Mouse (Mus musculus) embryo, embryonic 11.5 days (tissue): ENCODE measurements around the gene Aldoc.
"Not testable (repeated sequence)": the region's sequence is repeated elsewhere in the genome, so short reads cannot be mapped to it uniquely, and the experiment has no call there.

Source experiments
- DNase-seq: peaks from one replicate; pipeline ENCODE4 v3.0.0-alpha.2; 2012; ENCODE audit warnings: low read depth, low spot score

The Aldoc gene

DNA sequence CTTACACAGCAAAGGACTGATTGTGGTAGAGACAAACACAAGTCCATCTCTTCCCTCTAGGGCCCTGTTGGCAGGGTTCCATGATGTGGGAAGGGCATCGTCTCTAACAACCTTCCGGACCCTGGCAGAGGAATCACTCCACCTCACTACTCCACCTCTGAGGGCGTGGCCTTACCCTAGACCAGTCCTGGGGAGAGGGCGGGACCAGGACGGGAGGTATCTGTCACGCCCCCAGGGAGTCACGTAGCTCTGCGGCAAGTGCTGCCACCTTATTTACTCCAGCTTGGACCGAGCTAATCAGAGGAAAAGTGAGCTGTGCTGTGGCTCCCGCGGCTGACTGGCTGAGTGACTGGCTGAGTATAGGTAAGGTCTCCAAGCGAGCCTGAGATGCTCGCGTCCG lies at the start of gene Aldoc:
Gene Aldoc, plus strand, starts transcription at position 109 of the 400 bp plus-strand sequence.
- DNase-seq: peak; percentile 57

DNA sequence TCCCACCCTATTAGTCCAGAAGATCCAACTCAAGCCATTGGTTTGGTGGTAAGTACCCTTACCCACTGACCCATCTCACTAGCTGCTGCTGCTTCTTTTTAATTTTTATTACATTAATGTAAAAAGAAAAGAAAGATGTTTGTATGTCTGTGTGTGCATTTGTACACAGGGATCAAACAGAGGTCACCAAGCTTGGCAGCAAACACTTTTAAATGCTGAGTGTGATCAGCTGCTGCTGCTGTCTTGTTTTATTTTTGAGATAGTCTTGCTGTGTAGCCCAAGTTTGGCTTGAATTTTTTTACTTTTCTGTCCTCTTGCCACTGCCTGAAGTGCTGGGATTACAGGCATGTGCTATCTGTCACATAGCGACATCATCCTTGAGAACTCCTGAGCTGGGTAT lies 47.2 kb upstream of the Aldoc start:
- DNase-seq: no peak

DNA sequence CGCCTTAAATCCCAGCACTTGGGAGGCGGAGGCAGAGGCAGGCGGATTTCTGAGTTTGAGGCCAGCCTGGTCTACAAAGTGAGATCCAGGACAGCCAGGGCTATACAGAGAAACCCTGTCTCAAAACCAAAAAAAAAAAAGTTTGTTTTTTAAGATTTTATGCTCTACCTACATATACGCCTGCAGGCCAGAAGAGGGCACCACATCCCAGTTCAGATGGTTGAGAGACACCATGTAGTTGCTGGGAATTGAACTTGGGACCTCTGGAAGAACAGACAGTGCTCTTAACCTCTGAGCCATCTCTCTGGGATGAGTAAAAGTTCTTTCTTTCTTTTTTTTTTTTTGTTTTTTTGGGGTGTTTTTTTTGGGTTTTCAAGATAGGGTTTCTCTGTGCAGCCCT lies 46.6 kb upstream of the Aldoc start:
- DNase-seq: not testable (repeated sequence)

DNA sequence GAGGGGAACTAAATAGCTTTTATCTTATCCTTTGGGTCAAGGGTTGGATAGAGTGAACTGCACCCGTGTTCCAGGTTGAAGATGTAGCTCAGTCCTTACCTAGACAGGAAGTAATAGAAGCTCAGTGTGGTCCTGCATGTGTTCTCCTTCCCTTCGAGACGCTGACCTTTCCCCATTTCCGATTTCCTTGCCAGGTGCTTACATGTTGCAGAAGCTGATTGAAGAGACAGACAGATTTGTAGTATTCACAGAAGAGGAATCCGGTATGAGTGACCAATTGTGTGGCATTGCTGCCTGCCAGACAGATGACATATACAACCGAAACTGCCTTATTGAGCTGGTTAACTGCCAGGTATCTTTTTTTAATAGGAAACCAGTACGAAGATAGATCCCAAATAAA lies 43.9 kb upstream of the Aldoc start:
- DNase-seq: no peak

DNA sequence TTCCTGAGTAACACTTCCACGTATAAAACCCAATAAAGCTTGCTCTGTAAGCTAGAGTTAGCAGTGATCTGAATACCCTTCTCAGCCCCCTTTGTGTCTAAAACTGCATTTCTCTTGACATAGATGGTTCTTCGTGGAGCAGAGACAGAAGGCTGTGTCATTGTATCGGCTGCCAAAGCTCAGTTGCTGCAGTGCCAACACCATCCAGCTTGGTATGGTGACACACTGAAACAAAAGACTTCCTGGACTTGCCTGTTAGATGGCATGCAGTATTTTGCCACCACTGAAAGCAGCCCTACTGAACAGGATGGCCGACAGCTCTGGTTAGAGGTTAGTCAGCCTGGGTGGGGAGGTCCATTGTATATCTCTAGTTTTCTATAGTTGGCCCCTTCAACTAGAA lies 43.2 kb upstream of the Aldoc start:
- DNase-seq: no peak

DNA sequence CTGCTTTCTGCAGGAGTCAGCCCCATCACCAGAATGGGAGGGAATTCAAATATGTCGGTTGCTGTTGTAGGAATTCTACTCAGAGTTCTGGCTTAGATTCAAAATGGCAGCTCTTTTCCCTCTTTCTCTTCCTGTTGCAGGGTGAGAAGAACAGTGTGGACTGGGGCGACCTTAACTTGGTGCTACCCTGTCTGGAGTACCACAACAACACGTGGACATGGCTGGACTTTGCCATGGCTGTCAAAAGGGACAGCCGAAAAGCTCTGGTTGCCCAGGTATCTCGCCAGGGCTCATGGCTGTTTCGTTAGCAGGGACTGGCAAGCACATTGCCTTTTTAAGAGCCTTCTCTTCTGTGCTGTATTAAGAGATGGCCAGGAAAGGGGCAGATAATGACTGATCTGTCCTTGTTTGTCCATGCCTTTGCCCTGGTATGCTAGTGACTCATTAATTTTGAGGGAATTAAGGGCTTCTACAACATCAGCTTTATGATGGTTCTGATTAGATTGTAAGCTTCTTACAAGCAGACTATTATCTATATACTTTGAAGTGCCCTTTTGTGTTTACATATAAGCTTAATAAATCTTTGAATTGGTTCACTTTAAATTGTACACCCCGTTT lies 33.5 kb upstream of the Aldoc start:
- no peak for DNase-seq

DNA sequence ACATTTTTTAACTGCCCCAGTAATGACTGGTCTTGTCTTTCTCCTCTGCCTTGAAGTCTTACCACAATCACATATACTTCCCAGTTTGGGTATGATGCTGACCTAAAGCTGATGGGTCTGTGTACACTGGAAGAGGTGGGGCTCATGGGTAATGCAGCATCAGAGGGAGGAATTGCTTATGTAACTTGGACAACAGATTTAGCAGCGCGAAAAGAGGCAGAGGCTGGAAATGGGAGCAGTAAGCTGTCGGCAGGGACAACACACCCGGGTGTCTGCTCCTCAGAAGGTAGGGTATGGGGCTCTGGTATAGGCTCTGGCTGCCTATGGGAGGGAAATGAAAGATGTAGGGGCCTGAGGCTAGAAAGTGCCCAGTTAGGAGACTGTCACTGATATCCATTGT lies 32.1 kb upstream of the Aldoc start, which contains the start of gene BC030499:
Gene BC030499, plus strand, starts transcription at position 188 of the 400 bp plus-strand sequence.
- no peak for DNase-seq

DNA sequence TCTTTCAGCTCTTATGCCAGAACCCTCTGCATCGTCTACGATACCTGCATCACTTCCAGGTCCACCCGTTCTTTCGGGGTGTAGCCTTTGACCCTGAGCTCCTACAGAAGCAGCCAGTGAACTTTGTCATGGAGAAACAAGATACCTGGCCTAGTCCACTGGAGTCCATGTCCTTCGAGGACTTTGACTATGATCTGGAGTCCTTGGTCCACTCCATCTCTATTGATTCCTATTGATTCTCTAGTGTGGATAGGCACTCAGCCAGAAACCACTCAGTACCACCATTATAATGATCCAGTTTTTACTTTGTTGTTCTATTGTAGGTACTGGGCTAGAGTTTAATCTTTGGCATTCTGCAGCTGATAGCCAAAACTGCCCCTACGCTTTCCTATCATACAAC lies 28.2 kb upstream of the Aldoc start:
- DNase-seq: no peak

DNA sequence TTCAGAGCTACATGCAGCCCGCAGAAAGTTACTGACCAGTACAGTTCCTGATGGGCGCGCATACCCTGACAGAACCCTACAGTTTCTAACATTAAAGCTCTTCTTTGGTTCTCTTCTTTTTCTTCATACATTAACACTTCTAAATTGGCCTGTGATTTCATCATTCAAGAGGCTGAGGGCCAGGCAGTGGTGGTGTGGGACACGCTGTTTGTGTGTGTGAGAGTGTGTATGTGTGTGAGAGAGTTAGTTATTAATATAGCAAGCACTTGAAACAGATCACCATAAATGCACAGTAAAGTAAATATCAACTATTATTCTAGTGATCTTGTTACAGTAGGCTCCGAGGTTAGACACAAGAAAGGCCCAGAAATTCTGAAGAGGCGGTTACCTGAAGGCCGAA lies 21.9 kb upstream of the Aldoc start:
- no peak for DNase-seq

DNA sequence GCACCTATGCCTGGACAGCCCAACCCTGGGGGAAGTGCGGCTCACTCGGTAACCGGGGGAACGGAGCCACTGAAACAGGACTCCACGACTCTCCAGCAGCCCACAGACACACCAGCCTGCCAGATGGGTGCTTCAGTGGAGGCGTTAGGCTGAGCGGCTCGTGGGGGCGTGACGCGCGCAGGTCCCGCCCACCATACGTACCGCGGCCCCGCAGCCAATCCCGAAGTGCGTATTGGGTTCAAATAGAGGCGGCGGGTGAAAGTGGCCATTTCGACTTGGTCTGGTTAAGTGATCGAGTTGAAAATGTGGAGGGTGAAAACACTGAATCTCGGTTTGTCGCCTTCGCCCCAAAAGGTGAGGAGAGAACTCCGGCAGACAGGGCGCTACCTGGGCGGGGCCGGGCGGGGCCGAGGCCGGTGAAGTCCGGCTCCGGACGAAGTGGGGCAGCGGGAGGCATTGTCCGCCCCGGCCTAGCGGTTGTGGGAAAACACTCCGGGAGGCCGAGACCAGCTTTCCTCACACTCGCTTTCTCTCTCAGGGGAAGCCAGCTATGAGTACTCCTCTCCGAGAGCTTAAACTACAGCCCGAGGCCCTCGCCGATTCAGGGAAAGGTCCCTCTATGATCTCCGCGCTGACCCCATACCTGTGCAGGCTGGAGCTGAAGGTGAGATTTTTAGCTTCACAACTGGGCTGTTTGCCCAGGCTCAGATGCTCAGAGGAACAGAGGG lies 21.2 kb upstream of the Aldoc start, which contains the start of gene Spag5:
Gene Spag5, plus strand, starts transcription at position 173 of the 728 bp plus-strand sequence.
- DNase-seq: peak; percentile 83

DNA sequence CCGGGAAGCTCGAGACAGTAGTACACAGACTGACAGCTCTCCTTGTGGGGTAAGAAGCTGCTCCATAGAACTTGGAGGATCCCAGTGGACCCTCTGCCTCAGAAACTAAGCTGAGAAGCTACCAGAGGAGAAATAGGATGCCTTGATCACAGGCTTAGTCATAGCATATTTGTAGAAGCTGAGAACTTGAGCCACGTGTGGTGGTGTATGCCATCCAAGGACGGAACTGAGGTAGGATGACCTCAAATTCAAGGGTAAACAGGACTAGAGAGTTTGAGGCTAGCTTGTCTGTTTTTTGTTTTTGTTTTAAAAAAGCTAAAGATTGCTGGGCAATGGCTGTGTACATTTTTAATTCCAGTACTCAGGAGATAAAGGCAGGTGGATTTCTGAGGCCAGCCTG lies 17.5 kb upstream of the Aldoc start:
- no peak for DNase-seq

DNA sequence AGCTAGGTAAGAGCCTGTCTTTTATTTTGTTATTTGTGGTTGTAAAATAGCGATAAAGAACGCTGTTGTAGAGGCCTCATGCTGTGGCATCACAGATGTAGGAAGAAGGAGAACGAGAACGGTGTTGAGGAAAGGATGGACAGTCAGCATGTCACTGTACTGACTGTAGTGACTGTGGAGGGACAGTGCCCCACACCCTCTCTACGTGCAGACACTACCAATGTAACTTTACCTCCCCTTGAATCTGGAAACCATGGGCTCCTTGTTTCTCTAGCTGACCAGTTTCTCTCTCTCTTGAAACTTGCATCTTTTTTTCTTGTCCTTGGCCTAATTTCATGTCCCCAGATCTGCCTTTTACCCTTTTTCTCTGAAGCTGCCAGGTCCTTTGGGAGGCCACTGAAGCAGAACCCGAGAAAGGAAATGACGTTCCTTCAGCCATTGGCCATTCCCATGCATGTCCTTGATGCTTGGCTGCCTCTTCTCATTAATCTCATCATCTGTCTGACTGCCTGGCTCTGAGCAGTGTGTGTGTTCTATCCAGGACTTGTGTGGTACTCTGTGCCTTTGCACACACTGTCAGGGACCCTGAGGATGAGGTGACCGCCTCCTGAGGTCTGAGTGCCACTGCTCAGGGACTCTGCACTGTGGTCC lies 11.8 kb upstream of the Aldoc start:
- no peak for DNase-seq

DNA sequence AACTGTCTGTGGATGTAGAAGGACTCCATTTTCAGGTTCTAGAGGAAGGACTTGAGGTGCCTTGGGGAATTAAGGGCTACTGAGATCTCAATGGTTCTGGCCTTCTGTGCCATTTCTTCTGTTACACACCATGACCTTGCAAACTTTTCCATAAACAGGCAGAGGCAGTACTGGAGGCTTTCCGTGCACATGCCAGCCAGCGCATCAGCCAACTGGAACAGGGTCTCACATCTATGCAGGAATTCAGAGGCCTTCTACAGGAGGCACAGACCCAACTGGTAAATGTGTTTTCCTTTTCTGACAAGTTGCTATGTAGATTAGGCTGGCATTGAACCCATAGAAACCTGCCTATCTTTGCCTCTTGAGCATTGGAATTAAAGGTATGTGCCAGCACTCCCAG lies 9.1 kb upstream of the Aldoc start:
- DNase-seq: no peak

DNA sequence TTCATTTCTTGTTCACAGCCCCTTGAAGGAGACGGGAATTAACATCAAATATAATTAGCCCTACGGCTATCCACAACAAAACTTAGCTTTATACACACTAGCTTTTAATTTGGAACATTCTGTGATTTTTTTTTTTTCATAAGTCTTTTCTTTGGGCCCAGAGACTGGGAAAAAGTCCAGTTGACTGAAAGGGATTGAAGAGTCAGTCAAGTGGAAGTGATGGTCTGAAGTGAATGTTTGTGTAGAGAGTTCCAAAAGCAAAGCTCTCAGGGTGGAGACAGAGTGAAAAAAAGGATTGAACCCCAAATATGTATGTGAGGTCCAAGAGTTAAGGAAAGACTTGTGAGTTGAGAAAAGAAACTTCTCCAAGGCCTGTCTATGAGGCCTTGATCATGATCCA lies 4.4 kb upstream of the Aldoc start:
- DNase-seq: no peak

DNA sequence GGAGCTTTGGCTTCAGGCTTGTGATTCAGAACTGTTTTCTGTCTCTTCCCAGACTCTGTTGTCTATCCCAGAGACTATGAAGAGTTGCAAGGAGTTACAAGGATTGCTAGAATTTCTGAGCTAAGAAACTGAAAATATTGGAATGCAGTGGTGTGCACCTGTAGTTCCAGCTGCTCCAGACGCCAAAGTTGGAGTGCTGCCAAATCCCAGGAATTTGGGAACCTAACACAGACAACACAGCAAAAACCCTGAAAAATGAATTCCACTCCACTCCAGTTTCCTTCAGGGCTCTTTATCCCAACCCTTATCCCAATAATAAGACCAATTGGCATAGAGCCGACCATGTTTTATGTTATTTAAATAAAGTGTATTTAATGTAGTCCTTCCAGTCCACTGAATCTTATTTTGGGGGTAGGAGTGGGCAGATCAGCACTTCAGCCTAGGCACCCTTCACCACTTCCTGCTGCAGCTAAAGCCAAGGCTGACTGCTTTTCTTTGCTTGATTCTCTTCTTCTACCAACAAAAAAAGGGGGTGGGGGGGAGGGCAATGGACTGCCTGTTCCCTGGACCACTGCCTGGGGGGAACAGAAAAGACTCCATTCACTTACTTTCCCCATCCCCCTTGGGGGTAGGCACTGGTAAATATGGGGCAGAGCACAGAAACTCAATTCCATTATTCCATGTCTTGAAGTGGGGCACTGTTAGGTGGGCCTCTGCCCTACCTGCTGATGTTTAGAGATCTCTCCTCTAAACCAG lies 514 bp upstream of the Aldoc start:
- DNase-seq: no peak

DNA sequence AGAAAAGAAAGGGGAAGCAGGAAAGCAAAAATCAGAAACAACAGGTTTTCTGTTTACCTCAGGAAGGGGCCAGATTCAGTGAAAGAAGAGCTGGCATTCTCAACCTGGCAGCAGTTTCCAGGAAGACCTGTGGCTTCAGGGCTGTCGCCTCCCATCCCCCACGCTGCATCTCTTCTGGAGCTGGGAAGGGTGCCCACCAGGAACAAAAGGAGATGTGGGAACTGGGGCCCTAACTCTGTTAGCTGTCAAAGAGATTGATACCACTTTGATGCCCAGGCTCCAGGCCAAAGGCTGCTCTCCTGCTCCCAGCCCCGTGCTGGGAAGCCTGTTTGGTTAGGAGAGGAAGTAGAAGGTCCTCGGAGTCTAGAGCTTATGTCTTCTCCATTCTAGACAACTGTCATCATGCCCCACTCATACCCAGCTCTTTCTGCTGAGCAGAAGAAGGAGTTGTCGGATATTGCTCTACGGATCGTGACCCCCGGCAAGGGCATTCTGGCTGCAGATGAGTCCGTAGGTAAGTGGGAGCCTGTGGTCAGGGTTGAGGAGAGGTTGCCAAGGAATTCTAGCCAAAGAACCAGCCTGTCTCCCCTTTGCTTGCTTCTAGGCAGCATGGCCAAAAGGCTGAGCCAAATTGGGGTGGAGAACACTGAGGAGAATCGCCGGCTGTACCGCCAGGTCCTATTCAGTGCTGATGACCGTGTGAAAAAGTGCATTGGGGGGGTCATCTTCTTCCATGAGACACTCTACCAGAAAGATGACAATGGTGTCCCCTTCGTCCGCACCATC lies 1.4 kb downstream of the Aldoc start:
- DNase-seq: no peak

DNA sequence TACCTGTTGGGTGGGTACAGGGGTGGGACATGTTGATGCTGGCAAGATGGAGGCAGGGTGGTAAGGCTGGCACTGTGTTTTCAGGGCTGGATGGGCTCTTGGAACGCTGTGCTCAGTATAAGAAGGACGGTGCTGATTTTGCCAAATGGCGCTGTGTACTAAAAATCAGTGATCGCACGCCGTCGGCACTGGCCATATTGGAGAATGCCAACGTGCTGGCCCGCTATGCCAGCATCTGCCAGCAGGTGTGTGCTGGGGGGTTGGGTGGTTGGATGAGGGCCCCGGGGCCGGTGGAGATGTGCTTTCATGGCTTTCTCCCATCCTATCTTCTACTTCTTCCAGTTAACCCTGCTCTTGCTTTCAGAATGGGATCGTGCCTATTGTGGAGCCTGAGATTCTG lies 2.2 kb downstream of the Aldoc start:
- no peak for DNase-seq

DNA sequence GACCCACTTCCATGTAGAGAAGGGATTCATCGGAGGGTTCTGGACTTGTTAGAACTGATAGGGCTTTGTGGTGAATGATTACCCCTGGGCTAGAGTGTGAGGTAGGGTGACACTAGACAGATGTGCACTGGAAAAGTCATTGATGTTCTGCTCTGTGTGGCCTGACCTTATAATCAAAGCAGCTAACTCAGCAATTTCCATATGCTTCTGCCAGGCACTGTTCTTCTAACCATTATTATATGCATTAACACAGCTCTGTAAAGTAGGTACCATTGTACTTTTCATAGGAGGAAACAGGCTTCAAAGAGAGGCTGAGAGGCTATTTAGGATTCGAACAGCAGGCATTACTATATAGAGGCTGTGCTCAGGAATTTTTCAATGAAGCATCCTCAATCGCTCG lies 4.4 kb downstream of the Aldoc start:
- no peak for DNase-seq

DNA sequence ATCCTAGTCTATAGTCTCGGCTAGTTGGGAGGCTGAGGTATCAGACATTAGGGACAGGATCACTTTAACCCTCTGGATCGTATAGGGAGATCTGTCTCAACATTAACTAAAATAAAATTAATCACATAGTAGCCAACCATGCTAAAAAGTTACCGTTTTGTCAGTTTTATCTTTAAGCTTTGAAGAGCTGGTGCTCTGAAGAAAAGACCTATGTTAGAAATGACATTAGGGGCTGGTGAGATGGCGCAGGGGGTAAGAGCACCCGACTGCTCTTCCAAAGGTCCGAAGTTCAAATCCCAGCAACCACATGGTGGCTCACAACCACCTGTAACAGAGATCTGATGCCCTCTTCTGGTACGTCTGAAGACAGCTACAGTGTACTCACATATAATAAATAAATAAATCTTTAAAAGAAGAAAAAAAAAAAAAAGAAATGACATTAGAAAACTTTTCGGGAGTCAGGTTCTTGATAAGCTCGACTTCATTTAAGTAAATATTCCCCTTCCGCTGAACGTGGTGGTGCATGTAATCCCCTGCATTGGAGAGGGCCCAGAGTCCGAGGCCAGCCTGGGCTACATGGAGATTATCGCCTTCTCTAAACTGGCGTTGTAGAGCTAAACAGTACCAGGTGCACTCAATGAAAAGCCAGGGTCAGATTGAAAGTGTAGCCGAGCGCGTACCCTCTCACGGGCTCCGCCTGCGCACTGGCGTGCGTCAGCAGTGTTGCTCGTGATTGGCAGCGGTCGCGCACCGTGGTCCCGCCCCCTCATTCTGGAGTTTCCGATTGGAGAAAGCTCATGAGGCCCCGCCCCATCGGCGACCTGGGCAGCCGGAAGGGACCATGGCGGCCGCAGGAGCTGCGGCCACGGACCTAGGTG lies 5.1 kb downstream of the Aldoc start, which contains the start of gene Pigs:
Gene Pigs, plus strand, starts transcription at position 782 of the 878 bp plus-strand sequence.
- DNase-seq: peak; percentile 96

DNA sequence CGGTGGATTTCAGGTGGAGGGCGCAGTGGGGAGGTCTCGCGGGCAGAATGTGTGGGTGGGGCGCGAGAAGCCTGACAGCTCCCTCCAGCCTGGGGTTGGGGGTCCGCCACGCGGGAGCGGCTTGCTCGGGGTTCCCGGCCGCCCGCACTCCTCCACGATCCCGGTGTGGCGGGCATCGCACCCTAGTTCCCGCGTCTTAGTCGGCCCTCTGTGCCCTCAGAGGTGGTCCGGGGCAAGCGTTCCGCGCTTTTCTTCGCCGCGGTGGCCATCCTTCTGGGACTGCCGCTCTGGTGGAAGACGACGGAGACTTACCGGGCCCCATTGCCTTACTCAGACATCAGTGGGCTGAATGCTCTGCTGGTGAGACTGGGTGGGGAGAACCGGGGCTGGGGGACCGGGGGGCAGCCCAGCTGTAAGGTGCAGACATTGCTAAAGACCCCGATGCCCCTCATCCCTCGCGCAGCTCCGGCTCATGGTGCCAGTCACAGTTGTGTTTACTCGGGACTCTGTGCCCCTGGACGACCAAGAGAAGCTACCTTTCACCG lies 5.8 kb downstream of the Aldoc start:
- DNase-seq: no peak
